Mouse (Mus musculus) lung, adult 2 months (tissue): ENCODE measurements around the gene Atg4b. TPM values are rescaled to one million over a fixed set of nuclear protein-coding genes. Genes with fewer than 3 reads are reported as not detected.
"Not testable (repeated sequence)": the region's sequence is repeated elsewhere in the genome, so short reads cannot be mapped to it uniquely, and the experiment has no call there.

ENCODE experiments used
- DNase-seq: peaks from one replicate; pipeline ENCODE4 v3.0.0; 2022
- H3K4me1 ChIP-seq: fragments of 200-500 bp; 2 replicates; pipeline ENCODE4 v1.6.1; 2011; ENCODE audit warnings: low read length; ENCODE audit not compliant: control insufficient read depth, insufficient read depth
- H3K4me3 ChIP-seq: fragments of 200-500 bp; replicated peaks from 2 replicates; pipeline ENCODE3; 2011; ENCODE audit warnings: low read depth, mild to moderate bottlenecking, control low read depth, low read length; ENCODE audit errors: extremely low read depth
- CTCF ChIP-seq: fragments of 200-500 bp; IDR thresholded peaks from 2 replicates; pipeline ENCODE4 v1.5.1; 2011; ENCODE audit warnings: mild to moderate bottlenecking, low read length, control low read depth; ENCODE audit not compliant: insufficient read depth
- POLR2A ChIP-seq: fragments of 200-500 bp; IDR thresholded peaks from 2 replicates; pipeline ENCODE4 v1.6.1; 2011; ENCODE audit warnings: low read depth, mild to moderate bottlenecking, control low read depth, low read length, borderline replicate concordance; ENCODE audit errors: extremely low read depth
- WGBS: fragments of 180-500 bp; shearing (Covaris S2); methylation state at CpG from one replicate; pipeline ENCODE4 v1.1.7; 2018; 5-methylcytosine and 5-hydroxymethylcytosine counted together
- polyA plus RNA-seq: library from polyadenylated mRNA; depleted of rRNA; stranded (reverse); fragments of >200 nt; gene quantifications from 2 replicates; pipeline ENCODE4 v1.2.3, GENCODE M21; 2012; rRNA removed

Gene Atg4b
- polyA plus RNA-seq, 1 experiment: 50.6 TPM

- Histone ChIP-seq H3K4me3 (peak overlapping the region; percentile 75), H3K4me1 (peaks cover 2% of the 10 kb centered on the region; the same call in 1 of the 2 replicates)
- no peak for TF ChIP-seq POLR2A
- TF ChIP-seq CTCF: no peak
- DNase-seq: no peak
- WGBS: 44% methylated on average over 27 of the region's 27 CpGs
These were observed 74.7 kb downstream of the Atg4b start for GRCm38 (mm10) chr1:93825771-93826539.

DNA sequence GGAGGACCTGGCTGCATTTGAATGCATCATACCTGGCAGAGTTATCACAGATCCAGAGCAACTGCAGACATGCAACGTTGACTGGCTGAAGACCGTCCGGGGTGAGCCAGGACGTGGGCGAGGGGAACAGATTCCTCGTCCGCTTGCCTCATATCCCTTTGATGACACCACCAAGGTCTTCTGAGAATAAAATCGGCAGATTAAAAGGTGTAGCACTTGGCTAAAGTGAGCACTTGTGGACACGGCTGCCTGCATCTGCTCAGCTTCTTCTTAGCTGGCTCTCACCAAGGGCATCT lies 75.2 kb downstream of the Atg4b start:
- 94% methylated on average over 9 of the region's 9 CpGs for WGBS

GRCm38 (mm10) chr1:93832754-93833360 lies 81.6 kb downstream of the Atg4b start:
- not testable (repeated sequence) for H3K4me1 ChIP-seq, DNase-seq, H3K4me3 ChIP-seq
- WGBS: 65% methylated on average over 3 of the region's 4 CpGs

More for the DNA sequence above, 75.2 kb downstream of the Atg4b start:
- Histone ChIP-seq H3K4me1 (peaks cover 2% of the 10 kb centered on the region; the same call in 1 of the 2 replicates), H3K4me3 (no peak overlapping the region)
- DNase-seq: no peak
- TF ChIP-seq CTCF (no peak), POLR2A (no peak)

DNA sequence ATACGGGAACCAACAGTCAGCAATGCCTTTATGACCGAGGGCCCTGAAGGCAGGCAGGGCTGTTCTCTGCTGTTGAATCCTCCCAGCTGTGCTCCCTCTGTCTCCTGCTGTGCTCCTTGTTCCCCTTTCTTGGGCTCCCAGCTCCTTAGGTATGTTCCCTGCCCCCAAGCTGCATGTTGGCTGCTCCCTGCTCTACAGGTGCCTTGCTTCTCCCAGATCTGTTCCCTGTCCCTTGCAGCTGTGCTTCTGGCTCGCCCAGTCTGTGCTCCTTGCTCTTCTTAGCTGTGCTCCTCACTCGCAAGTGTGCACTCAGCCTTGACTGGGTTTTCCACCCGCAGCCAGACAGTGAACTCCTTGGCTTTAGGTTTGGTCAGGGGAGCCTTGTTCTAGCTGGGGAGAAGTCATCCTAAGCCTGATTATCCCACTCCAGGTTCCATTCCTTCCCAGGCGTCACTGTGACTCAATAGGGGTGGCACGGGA lies 83.4 kb downstream of the Atg4b start:
- Histone ChIP-seq H3K4me3 (no peak overlapping the region), H3K4me1 (no peaks in the 10 kb centered on the region; the same call in 1 of the 2 replicates)
- no peak for TF ChIP-seq CTCF
- TF ChIP-seq POLR2A: no peak
- 86% methylated on average over 7 of the region's 7 CpGs for WGBS
- no peak for DNase-seq

- H3K4me1 ChIP-seq: no peaks in the 10 kb centered on the region; the same call in 1 of the 2 replicates
- DNase-seq: no peak
- WGBS: 89% methylated on average over 4 of the region's 4 CpGs
- TF ChIP-seq CTCF: no peak
- no peak for TF ChIP-seq POLR2A
- no peak overlapping the region for H3K4me3 ChIP-seq
These were observed 83.9 kb downstream of the Atg4b start for GRCm38 (mm10) chr1:93835211-93835610.

DNA sequence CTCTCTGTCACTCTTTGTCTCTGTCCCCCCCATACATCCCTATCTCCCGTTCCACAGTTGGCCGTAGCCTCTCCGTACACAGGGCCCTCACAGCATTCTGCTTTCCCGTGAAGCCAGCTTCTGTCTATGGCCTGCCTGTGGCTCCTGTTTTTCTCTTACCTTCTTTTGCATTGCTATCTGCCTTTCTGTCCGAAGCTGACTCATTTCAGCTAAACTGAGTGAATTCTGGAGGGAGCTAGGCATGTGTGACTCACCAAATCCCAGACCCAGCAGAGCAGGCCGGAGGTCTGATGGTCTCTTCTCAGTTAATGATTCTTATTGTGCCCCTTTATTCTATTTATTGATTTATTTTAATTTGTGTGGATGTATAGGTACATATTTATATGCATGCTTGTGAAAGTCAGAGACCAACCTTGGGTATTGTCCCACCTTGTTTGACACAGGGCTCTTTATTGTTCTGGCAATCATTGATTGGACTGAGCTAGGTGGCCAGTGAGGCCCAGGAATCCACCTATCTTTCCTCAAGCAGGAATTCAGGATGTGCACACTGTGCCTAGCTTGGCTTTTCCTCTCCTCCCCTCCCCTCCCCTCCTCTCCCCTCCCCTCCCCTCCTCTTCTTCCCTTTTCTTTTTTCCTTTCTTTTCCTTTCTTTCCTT lies 84.7 kb downstream of the Atg4b start:
- no peak for TF ChIP-seq CTCF
- no peak for TF ChIP-seq POLR2A
- WGBS: 93% methylated on average over 6 of the region's 6 CpGs
- H3K4me1 ChIP-seq: no peaks in the 10 kb centered on the region; the same call in 1 of the 2 replicates
- DNase-seq: no peak
- no peak overlapping the region for H3K4me3 ChIP-seq

- no peaks in the 10 kb centered on the region; the same call in 1 of the 2 replicates for H3K4me1 ChIP-seq
- 81% methylated on average over 2 of the region's 2 CpGs for WGBS
- no peak for TF ChIP-seq CTCF
- TF ChIP-seq POLR2A: no peak
- no peak overlapping the region for H3K4me3 ChIP-seq
- DNase-seq: no peak
These were observed 85.2 kb downstream of the Atg4b start for GRCm38 (mm10) chr1:93836532-93836913.

DNA sequence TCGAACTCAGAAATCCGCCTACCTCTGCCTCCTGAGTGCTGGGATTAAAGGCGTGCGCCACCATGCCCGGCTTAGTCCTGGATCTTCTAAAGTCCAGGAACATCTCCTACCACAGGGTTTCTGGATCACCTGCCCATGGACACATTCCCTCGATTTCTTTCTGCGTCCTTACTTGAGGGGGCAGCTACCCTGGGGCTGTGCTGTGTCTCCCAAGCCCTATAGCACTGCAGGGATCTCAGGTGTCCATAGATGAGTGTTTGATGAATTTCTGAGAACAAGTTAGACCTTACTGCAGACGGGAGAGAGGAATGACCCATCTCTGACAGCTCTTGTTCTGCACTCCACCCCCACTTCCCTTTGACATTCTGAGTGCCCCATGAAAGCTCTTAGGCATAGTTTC lies 86.0 kb downstream of the Atg4b start:
- 89% methylated on average over 8 of the region's 8 CpGs for WGBS
- Histone ChIP-seq H3K4me1 (no peaks in the 10 kb centered on the region; the same call in 1 of the 2 replicates), H3K4me3 (no peak overlapping the region)
- DNase-seq: no peak
- TF ChIP-seq POLR2A (no peak), CTCF (no peak)

DNA sequence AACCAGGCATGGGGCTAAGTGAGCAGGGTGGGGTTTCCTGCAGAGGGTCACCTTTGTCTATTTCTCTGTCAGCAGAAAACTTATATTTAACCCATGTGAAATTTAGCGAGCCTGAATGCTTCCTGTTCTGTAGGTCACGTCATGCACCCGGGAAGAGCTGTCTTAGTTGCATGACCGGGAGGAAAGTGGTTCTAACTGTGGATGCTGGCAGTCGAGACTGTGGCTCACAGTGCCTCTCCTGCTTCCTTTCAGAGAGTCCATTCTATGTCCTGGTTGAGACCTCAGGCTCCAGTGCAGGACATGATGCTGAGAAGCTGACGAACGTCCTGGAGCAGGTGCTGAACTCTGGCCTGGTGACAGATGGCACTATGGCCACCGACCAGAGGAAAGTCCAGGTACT lies 87.3 kb downstream of the Atg4b start:
- DNase-seq, H3K4me3 ChIP-seq, H3K4me1 ChIP-seq: not testable (repeated sequence)
- 82% methylated on average over 8 of the region's 8 CpGs for WGBS

Other genes starting within 250 kb of the Atg4b start
- gene Farp2, start 239.4 kb upstream of the Atg4b start, polyA plus RNA-seq: 4.2 and 4.7 TPM in 2 replicates
- 88.6 and 141 TPM in 2 replicates for gene Stk25, start 92.8 kb upstream of the Atg4b start, polyA plus RNA-seq
- 32.5 and 41.7 TPM in 2 replicates for gene Bok, start 65.8 kb upstream of the Atg4b start, polyA plus RNA-seq
- gene Thap4, start 3.4 kb downstream of the Atg4b start, polyA plus RNA-seq: 28.5 and 29.3 TPM in 2 replicates
- 26.8 and 29.1 TPM in 2 replicates for gene Dtymk, start 50.4 kb downstream of the Atg4b start, polyA plus RNA-seq
- 7.1 and 10.1 TPM in 2 replicates for gene Ing5, start 52.5 kb downstream of the Atg4b start, polyA plus RNA-seq
- 17.0 and 21.3 TPM in 2 replicates for gene D2hgdh, start 73.4 kb downstream of the Atg4b start, polyA plus RNA-seq
- gene Gal3st2, start 109.8 kb downstream of the Atg4b start, polyA plus RNA-seq: 0.62 and 0.67 TPM in 2 replicates
- gene Gal3st2b, start 166.8 kb downstream of the Atg4b start, polyA plus RNA-seq: 0.59 TPM in 1 of 2 replicates, not detected in the other
- gene Gal3st2c, start 239.0 kb downstream of the Atg4b start, polyA plus RNA-seq: 0.03 TPM in 1 of 2 replicates, not detected in the other